Mouse (Mus musculus): ENCODE results near the gene Efnb2.

GRCm38 (mm10) chr8:8613844-8614243, 47.2 kb downstream of the Efnb2 start:
- TF ChIP-seq CTCF (IDR thresholded peaks at IDR 0.05; ENCODE audit: borderline replicate concordance, extremely low read depth, insufficient read depth, insufficient read length) (no peak), POLR2A (IDR thresholded peaks at IDR 0.05; ENCODE audit: borderline replicate concordance, extremely low read depth, insufficient read depth, insufficient read length, poor library complexity, severe bottlenecking) (no peak)

Measured in brain, embryonic 14.5 days (tissue).